Mouse (Mus musculus) midbrain, embryonic 13.5 days (tissue): Measurements from ENCODE around the gene Ppp1r1b. TPM values are rescaled to one million over a fixed set of nuclear protein-coding genes. Genes with fewer than 3 reads are reported as not detected.

ENCODE experiments used
- ATAC-seq: fragments of 200-750 bp; cut with Nextera tagmentation; 2 replicates; pipeline ENCODE4 v1.8.0; 2017; ENCODE audit warnings: mild to moderate bottlenecking, moderate TSS enrichment, moderate library complexity
- H3K27ac ChIP-seq: fragments of 300-500 bp; sonication (generic); 2 replicates; pipeline ENCODE4 v1.5.1; 2015; ENCODE audit warnings: inconsistent platforms, mild to moderate bottlenecking, moderate library complexity
- H3K27me3 ChIP-seq: fragments of 300-500 bp; sonication (generic); 2 replicates; pipeline ENCODE4 v1.6.1; 2015; ENCODE audit warnings: mild to moderate bottlenecking, inconsistent platforms
- H3K36me3 ChIP-seq: fragments of 300-500 bp; sonication (generic); 2 replicates; pipeline ENCODE4 v1.6.1; 2015; ENCODE audit warnings: mild to moderate bottlenecking, inconsistent platforms
- H3K4me1 ChIP-seq: fragments of 300-500 bp; sonication (generic); replicated peaks from 2 replicates; pipeline ENCODE4 v1.6.1; 2015; ENCODE audit warnings: inconsistent platforms
- H3K4me2 ChIP-seq: fragments of 300-500 bp; sonication (generic); replicated peaks from 2 replicates; pipeline ENCODE4 v1.6.1; 2015; ENCODE audit warnings: moderate library complexity, mild to moderate bottlenecking, inconsistent platforms
- H3K4me3 ChIP-seq: fragments of 300-500 bp; sonication (generic); replicated peaks from 2 replicates; pipeline ENCODE4 v1.5.1; 2015; ENCODE audit warnings: mild to moderate bottlenecking, inconsistent platforms
- H3K9ac ChIP-seq: fragments of 300-500 bp; sonication (generic); replicated peaks from 2 replicates; pipeline ENCODE4 v1.6.1; 2015; ENCODE audit warnings: mild to moderate bottlenecking, inconsistent platforms
- H3K9me3 ChIP-seq: fragments of 300-500 bp; sonication (generic); 2 replicates; pipeline ENCODE4 v1.6.1; 2016; ENCODE audit warnings: mild to moderate bottlenecking, inconsistent platforms
- WGBS: fragments of 180-500 bp; shearing (Covaris S2); methylation state at CpG from one replicate; pipeline ENCODE4 v1.1.7; 2015; 5-methylcytosine and 5-hydroxymethylcytosine counted together
- polyA plus RNA-seq: library from polyadenylated mRNA; unstranded; fragments of >200 nt; fragmentation: Nextera tagmentation; extraction: Ambion mirVana; gene quantifications from 2 replicates; pipeline ENCODE4 v1.2.1, GENCODE M21; 2015

Ppp1r1b gene
- polyA plus RNA-seq, 1 experiment from 2014 or later: 1.9 TPM

DNA sequence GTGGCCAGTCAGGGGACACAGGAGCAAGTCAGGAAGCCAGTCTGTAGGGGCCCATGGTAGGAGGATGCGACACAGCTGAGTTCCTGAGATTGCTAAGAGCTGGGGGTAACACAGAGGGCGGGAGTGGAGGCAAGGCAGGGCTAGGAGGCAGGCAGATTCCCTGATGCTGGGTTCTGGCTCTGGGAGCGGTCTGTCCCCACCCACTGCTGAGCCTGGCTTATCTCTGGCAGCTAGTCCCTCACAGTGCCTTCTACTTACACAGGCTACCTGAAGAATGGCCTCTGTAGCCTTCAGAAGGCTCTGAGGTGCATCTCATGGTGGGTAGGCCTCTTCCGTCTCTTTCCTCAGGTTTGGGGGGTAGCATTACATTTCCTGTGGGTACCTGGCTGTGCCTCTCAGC lies 44.4 kb downstream of the Ppp1r1b start:
- Histone ChIP-seq H3K36me3 (peaks cover 4% of the 10 kb centered on the region), H3K27ac (no peak overlapping the region), H3K4me1 (peaks cover 23% of the 10 kb centered on the region), H3K9me3 (no peaks in the 10 kb centered on the region), H3K4me2 (no peak overlapping the region), H3K27me3 (peaks cover 49% of the 10 kb centered on the region), H3K9ac (0 out of 2 replicates have a peak overlapping the region, but pooled peaks have one; percentile 19), H3K4me3 (no peak overlapping the region)
- WGBS: 46% methylated on average over 4 of the region's 4 CpGs
- no peak for ATAC-seq

DNA sequence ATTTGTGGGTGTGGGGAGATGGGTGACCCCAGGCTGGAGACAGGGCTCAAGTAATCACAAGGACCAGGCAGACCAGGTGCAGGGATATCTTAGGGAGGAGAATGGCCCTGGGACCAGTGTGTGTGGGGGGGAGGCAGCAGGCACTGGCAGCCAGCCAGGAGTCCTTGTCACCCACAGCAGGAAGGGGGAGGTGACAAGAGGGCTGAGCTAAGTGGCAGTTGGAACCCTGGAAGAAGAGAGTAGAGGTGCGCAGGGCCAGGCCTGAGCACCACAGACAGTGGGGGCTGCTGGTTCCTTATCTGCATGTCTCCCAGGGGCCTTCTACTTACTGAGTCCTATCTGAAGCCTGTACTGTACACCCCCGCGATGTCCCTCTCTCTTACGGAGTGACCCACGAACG lies 45.1 kb downstream of the Ppp1r1b start:
- 78% methylated on average over 6 of the region's 6 CpGs for WGBS
- 0 out of 2 replicates have a peak, but pooled peaks have one; percentile 37 for ATAC-seq
- H3K9me3 ChIP-seq: no peaks in the 10 kb centered on the region
- H3K4me2 ChIP-seq: no peak overlapping the region
- peaks cover 7% of the 10 kb centered on the region for H3K36me3 ChIP-seq
- no peak overlapping the region for H3K27ac ChIP-seq
- peaks cover 43% of the 10 kb centered on the region for H3K27me3 ChIP-seq
- H3K9ac ChIP-seq: peak overlapping the region; percentile 7; the same call in 1 of the 2 replicates
- peaks cover 23% of the 10 kb centered on the region for H3K4me1 ChIP-seq
- H3K4me3 ChIP-seq: no peak overlapping the region

DNA sequence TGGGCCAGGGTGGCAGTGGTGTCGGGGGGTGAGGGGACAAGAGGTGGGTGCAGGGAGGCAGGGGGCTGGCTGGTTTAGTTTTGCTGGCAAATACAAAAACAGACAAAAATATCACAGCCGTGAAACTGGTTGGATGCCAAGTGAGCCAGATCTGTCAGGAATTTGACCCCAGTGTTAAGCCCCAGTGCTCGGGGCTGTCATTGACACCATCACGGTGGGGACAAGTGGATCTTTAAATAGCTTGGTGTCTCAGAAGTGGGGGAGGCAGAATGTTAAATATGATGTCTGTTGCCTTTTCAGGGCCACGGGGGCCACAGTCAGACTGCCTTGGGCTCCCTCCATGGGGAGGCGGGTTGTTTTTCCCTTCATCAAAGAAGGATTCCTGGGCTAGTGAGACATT lies 46.1 kb downstream of the Ppp1r1b start:
- Histone ChIP-seq H3K9me3 (no peaks in the 10 kb centered on the region), H3K4me2 (no peak overlapping the region), H3K4me1 (peaks cover 18% of the 10 kb centered on the region), H3K4me3 (no peak overlapping the region), H3K36me3 (peaks cover 7% of the 10 kb centered on the region), H3K27me3 (peaks cover 33% of the 10 kb centered on the region; the same call in 1 of the 2 replicates), H3K9ac (no peak overlapping the region; the same call in 1 of the 2 replicates), H3K27ac (no peak overlapping the region)
- 56% methylated on average over 6 of the region's 6 CpGs for WGBS
- ATAC-seq: no peak

DNA sequence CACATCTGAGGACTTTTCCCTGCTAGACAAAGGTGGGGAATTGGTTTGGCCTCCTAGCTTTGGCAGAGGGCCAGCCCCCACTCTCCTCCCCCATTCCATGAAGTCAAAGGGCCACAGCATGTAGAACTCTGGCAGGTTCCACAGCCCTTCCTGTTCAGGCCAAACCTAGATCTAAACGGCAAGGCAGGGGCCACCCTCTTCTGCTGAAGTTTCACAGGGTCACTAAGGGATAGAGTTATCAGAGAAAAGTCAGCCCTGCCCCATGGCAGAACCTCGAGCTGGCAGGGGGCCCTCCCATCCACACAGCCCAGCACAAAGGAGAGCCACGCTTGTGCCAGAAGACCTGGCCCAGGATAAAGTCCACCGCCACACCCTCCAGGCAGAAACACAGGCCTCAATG lies 46.8 kb downstream of the Ppp1r1b start:
- H3K4me2 ChIP-seq: no peak overlapping the region
- peaks cover 25% of the 10 kb centered on the region for H3K4me1 ChIP-seq
- no peaks in the 10 kb centered on the region for H3K9me3 ChIP-seq
- no peak overlapping the region for H3K9ac ChIP-seq
- 66% methylated on average over 4 of the region's 4 CpGs for WGBS
- ATAC-seq: no peak
- no peak overlapping the region for H3K4me3 ChIP-seq
- H3K36me3 ChIP-seq: peaks cover 7% of the 10 kb centered on the region
- peaks cover 28% of the 10 kb centered on the region; the same call in 1 of the 2 replicates for H3K27me3 ChIP-seq
- H3K27ac ChIP-seq: no peak overlapping the region

DNA sequence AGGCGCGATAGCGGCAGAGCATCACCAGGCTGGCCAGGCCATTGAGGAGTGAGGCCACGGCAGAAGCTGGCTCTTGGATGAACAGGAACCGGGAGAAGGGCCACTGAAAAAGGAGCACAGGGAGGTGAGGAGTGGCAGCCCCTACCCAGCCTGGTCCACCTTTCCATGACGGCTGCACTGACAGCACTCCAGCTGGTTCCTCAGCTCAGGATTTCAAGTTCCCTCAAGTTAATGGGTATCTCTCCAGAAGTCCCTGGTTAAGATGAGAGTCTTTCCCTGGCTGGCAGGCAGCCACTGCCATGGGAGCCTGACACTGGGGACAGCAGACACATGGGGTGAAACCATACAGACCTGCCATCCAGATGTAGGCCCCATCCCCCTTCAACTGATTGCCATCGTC lies 49.7 kb downstream of the Ppp1r1b start:
- Histone ChIP-seq H3K9me3 (no peaks in the 10 kb centered on the region), H3K4me3 (no peak overlapping the region), H3K27me3 (no peaks in the 10 kb centered on the region), H3K4me2 (no peak overlapping the region), H3K27ac (no peak overlapping the region), H3K36me3 (peaks cover 7% of the 10 kb centered on the region), H3K4me1 (peaks cover 32% of the 10 kb centered on the region), H3K9ac (no peak overlapping the region)
- no peak for ATAC-seq
- WGBS: 87% methylated on average over 7 of the region's 7 CpGs

DNA sequence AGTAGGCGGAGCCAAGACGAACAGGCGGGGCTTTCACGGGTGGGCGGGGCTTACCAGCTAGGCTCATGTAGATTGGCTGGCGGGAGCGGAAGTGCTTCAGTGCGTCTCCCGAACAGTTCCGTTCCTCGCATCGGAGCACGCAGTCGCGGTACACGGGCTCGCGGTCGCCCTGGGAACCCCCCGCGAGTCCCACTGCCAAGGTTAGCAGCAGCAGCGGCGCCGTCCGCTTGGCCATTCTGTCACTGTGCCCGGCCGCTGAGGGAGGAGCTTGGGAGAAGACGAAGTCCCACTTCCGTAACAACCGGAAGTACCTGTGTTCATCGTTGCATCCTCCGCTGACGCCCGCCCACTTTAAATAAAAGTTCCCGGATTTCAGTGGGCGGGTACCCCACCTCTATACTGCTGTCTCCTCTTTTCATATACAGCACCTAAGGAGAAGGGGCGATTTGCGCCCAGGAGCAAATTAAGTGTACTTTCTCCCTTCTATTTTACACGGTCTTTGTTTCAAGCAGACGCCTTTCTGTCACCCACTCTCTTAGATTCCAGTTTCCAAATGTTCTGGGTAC lies 52.0 kb downstream of the Ppp1r1b start, which contains the start of gene Pgap3:
TSS of gene Pgap3 (minus strand) at position 330 of the 566 bp plus-strand sequence.
- Histone ChIP-seq H3K27me3 (peaks cover 12% of the 10 kb centered on the region), H3K27ac (peak within 1 kb of the TSS; percentile 98), H3K9ac (peak within 1 kb of the TSS; percentile 76), H3K4me1 (peaks cover 14% of the 10 kb centered on the region), H3K4me2 (peak within 1 kb of the TSS; percentile 68), H3K9me3 (no peaks in the 10 kb centered on the region), H3K4me3 (peak within 1 kb of the TSS; percentile 64), H3K36me3 (peaks cover 7% of the 10 kb centered on the region)
- whole genome bisulfite sequencing: under 1% methylated on average over 40 of the region's 40 CpGs
- ATAC-seq: peak; percentile 94

DNA sequence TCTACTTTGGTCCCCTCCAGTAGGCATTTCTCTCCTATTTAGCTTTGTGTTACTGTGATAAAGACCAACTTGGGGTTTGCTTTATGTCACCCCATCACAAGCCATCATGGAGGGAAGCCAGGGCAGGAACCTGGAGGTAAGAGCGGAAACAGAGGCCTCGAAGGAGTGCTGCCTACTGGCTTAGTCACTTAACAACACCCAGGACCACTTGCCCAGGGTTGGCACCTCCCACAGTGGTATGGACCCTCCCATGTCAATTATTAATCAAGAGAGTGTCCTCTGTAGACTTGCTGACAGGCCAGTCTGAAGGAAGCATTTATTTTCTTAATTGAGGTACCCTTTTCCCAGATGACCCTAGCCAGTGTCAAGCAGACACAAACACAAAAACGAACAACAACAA lies 52.6 kb downstream of the Ppp1r1b start:
- Histone ChIP-seq H3K4me3 (peak overlapping the region; percentile 64), H3K36me3 (peaks cover 7% of the 10 kb centered on the region), H3K27me3 (peaks cover 12% of the 10 kb centered on the region), H3K27ac (peak overlapping the region; percentile 98), H3K9ac (peak overlapping the region; percentile 76), H3K4me2 (peak overlapping the region; percentile 68), H3K4me1 (peaks cover 14% of the 10 kb centered on the region), H3K9me3 (no peaks in the 10 kb centered on the region)
- WGBS: 64% methylated on average over 3 of the region's 3 CpGs
- ATAC-seq: no peak

DNA sequence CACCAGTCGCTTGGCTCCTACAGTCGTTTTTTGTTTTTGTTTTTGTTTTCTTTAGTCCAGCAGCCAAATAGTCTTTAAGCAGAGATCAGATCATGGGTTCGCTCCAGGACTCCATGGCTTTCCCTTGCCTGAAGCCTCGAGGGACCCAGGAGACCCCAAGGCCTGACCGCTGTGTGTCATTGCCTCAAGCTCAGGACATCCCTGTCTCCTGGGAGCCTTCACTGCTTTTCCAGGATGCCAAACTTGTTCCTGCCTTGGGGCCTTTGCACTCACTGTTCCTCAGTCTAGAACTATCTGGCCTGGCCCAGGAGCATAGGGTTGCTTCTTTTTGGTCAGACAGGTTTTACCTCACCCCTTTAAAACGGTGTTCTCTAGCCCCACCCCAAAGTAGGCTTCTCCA lies 58.4 kb downstream of the Ppp1r1b start:
- Histone ChIP-seq H3K27me3 (peaks cover 30% of the 10 kb centered on the region), H3K9me3 (no peaks in the 10 kb centered on the region), H3K4me3 (no peak overlapping the region), H3K4me2 (no peak overlapping the region), H3K36me3 (no peaks in the 10 kb centered on the region), H3K4me1 (peaks cover 11% of the 10 kb centered on the region; the same call in 1 of the 2 replicates), H3K27ac (no peak overlapping the region), H3K9ac (no peak overlapping the region)
- 73% methylated on average over 6 of the region's 6 CpGs for WGBS
- no peak for ATAC-seq

Other genes starting within 250 kb of the Ppp1r1b start
- gene Fbxl20, start 198.0 kb upstream of the Ppp1r1b start, polyA plus RNA-seq: 27.0 and 33.7 TPM in 2 replicates
- 74.3 and 75.7 TPM in 2 replicates for gene Med1, start 155.1 kb upstream of the Ppp1r1b start, polyA plus RNA-seq
- 12.2 and 12.9 TPM in 2 replicates for gene Cdk12, start 145.3 kb upstream of the Ppp1r1b start, polyA plus RNA-seq
- gene Neurod2, start 18.8 kb upstream of the Ppp1r1b start, polyA plus RNA-seq: 6.7 and 9.3 TPM in 2 replicates
- 44.5 and 46.9 TPM in 2 replicates for gene Stard3, start 10.0 kb downstream of the Ppp1r1b start, polyA plus RNA-seq
- 0.23 and 0.28 TPM in 2 replicates for gene Tcap, start 35.4 kb downstream of the Ppp1r1b start, polyA plus RNA-seq
- 0.23 TPM in 1 of 2 replicates, not detected in the other for gene Pnmt, start 38.0 kb downstream of the Ppp1r1b start, polyA plus RNA-seq
- gene Pgap3, start 52.1 kb downstream of the Ppp1r1b start, polyA plus RNA-seq: 9.2 and 10.7 TPM in 2 replicates
- 7.1 and 7.6 TPM in 2 replicates for gene Erbb2, start 64.1 kb downstream of the Ppp1r1b start, polyA plus RNA-seq
- gene Mien1, start 90.6 kb downstream of the Ppp1r1b start, polyA plus RNA-seq: 231 and 239 TPM in 2 replicates
- gene Grb7, start 98.0 kb downstream of the Ppp1r1b start, polyA plus RNA-seq: 0.21 and 0.24 TPM in 2 replicates
- 0.36 TPM in 1 of 2 replicates, not detected in the other for gene Ikzf3, start 197.6 kb downstream of the Ppp1r1b start, polyA plus RNA-seq
- gene Zpbp2, start 202.7 kb downstream of the Ppp1r1b start, polyA plus RNA-seq: 0.12 TPM in 1 of 2 replicates, not detected in the other
- gene Ormdl3, start 239.0 kb downstream of the Ppp1r1b start, polyA plus RNA-seq: 87.0 and 97.3 TPM in 2 replicates
- not detected in 2 replicates for gene Lrrc3c, start 249.9 kb downstream of the Ppp1r1b start, polyA plus RNA-seq